Mouse (Mus musculus): Measurements from ENCODE around the gene Srcin1. TPM values are rescaled to one million over a fixed set of nuclear protein-coding genes. Genes with fewer than 3 reads are reported as not detected.

Gene Srcin1
- polyA plus RNA-seq, 1 experiment: 47.1 TPM

GRCm38 (mm10) chr11:97502846-97503245, 73.1 kb downstream of the Srcin1 start:
- no peaks in the 10 kb centered on the region for H3K27me3 ChIP-seq (ENCODE audit: control insufficient read depth, insufficient read depth, low read length)

GRCm38 (mm10) chr11:97502383-97502782, 73.6 kb downstream of the Srcin1 start:
- Histone ChIP-seq H3K36me3 (ENCODE audit: control insufficient read depth, insufficient read depth, low read length) (no peaks in the 10 kb centered on the region), H3K27ac (ENCODE audit: control insufficient read depth, insufficient read depth, low read depth, low read length) (no peak overlapping the region), H3K27me3 (ENCODE audit: control insufficient read depth, insufficient read depth, low read length) (no peaks in the 10 kb centered on the region), H3K4me1 (ENCODE audit: control insufficient read depth, insufficient read depth, low read length) (peaks cover 11% of the 10 kb centered on the region), H3K4me3 (ENCODE audit: control insufficient read depth, low read depth, low read length) (no peak overlapping the region)
- no peak for TF ChIP-seq CTCF (IDR thresholded peaks at IDR 0.05; ENCODE audit: control insufficient read depth, insufficient read depth, insufficient replicate concordance, low read depth, low read length)
- TF ChIP-seq POLR2A (IDR thresholded peaks at IDR 0.05; ENCODE audit: control insufficient read depth, low read depth, low read length): no peak

More at GRCm38 (mm10) chr11:97502846-97503245, 73.1 kb downstream of the Srcin1 start:
- Histone ChIP-seq H3K27ac (ENCODE audit: control insufficient read depth, insufficient read depth, low read depth, low read length) (no peak overlapping the region), H3K4me3 (ENCODE audit: control insufficient read depth, low read depth, low read length) (no peak overlapping the region), H3K36me3 (ENCODE audit: control insufficient read depth, insufficient read depth, low read length) (no peaks in the 10 kb centered on the region), H3K4me1 (ENCODE audit: control insufficient read depth, insufficient read depth, low read length) (peaks cover 11% of the 10 kb centered on the region)
- no peak for TF ChIP-seq POLR2A (IDR thresholded peaks at IDR 0.05; ENCODE audit: control insufficient read depth, low read depth, low read length)
- no peak for TF ChIP-seq CTCF (IDR thresholded peaks at IDR 0.05; ENCODE audit: control insufficient read depth, insufficient read depth, insufficient replicate concordance, low read depth, low read length)

- H3K4me1 ChIP-seq (ENCODE audit: control insufficient read depth, insufficient read depth, low read length): peaks cover 11% of the 10 kb centered on the region
- TF ChIP-seq POLR2A (IDR thresholded peaks at IDR 0.05; ENCODE audit: control insufficient read depth, low read depth, low read length) (no peak), CTCF (IDR thresholded peaks at IDR 0.05; ENCODE audit: control insufficient read depth, insufficient read depth, insufficient replicate concordance, low read depth, low read length) (no peak)
- H3K36me3 ChIP-seq (ENCODE audit: control insufficient read depth, insufficient read depth, low read length): no peaks in the 10 kb centered on the region
- no peaks in the 10 kb centered on the region for H3K27me3 ChIP-seq (ENCODE audit: control insufficient read depth, insufficient read depth, low read length)
- no peak overlapping the region for H3K27ac ChIP-seq (ENCODE audit: control insufficient read depth, insufficient read depth, low read depth, low read length)
- H3K4me3 ChIP-seq (ENCODE audit: control insufficient read depth, low read depth, low read length): peak overlapping the region; percentile 76
Measured at GRCm38 (mm10) chr11:97500720-97501448, 75.1 kb downstream of the Srcin1 start.

DNA sequence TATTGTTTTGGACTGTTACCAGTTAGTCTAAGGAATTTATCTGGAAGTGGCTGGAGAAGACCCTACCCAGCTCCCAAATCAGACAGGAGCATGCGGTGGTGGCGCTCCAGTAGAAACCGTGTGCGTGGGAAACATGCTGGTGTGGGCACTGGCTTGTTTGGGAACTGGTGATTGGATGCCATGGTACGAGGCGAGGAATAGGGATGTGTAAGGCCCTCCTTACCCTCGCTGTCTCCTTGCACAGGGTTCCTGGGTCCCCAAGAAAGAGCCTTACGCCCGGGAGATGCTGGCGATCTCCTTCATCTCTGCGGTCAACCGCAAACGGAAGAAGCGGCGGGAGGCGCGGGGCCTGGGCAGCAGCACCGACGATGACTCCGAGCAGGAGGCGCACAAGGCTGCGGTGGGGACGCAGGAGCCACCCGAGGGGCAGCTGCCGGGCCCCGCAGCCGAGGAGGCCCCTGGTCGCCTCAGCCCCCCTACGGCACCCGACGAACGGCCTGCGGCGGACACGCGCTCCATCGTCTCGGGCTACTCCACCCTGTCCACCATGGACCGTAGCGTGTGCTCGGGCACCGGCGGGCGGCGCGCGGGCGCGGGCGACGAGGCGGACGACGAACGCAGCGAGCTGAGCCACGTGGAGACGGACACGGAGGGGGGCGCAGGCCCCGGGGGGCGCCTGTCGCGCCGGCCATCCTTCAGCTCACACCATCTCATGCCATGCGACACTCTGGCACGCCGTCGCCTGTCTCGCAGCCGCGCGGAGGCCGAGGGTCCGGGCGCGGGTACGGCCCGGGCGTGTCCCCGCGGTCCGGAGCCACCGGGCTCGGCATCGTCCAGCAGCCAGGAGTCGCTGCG, 75.9 kb downstream of the Srcin1 start, which contains the start of gene 4933428G20Rik:
Gene 4933428G20Rik, minus strand, starts transcription at position 476 of the 855 bp plus-strand sequence.
- H3K4me1 ChIP-seq (ENCODE audit: control insufficient read depth, insufficient read depth, low read length): peaks cover 11% of the 10 kb centered on the region
- no peak for TF ChIP-seq POLR2A (IDR thresholded peaks at IDR 0.05; ENCODE audit: control insufficient read depth, low read depth, low read length)
- no peak for TF ChIP-seq CTCF (IDR thresholded peaks at IDR 0.05; ENCODE audit: control insufficient read depth, insufficient read depth, insufficient replicate concordance, low read depth, low read length)
- H3K4me3 ChIP-seq (ENCODE audit: control insufficient read depth, low read depth, low read length): peak within 1 kb of the TSS; percentile 76
- no peaks in the 10 kb centered on the region for H3K36me3 ChIP-seq (ENCODE audit: control insufficient read depth, insufficient read depth, low read length)
- H3K27me3 ChIP-seq (ENCODE audit: control insufficient read depth, insufficient read depth, low read length): no peaks in the 10 kb centered on the region
- peak within 1 kb of the TSS; percentile 23; the same call in 1 of the 2 replicates for H3K27ac ChIP-seq (ENCODE audit: control insufficient read depth, insufficient read depth, low read depth, low read length)

GRCm38 (mm10) chr11:97497543-97497942, 78.4 kb downstream of the Srcin1 start:
- H3K4me1 ChIP-seq (ENCODE audit: control insufficient read depth, insufficient read depth, low read length): peaks cover 11% of the 10 kb centered on the region
- no peaks in the 10 kb centered on the region for H3K27me3 ChIP-seq (ENCODE audit: control insufficient read depth, insufficient read depth, low read length)
- no peak overlapping the region for H3K4me3 ChIP-seq (ENCODE audit: control insufficient read depth, low read depth, low read length)
- H3K36me3 ChIP-seq (ENCODE audit: control insufficient read depth, insufficient read depth, low read length): no peaks in the 10 kb centered on the region
- no peak overlapping the region for H3K27ac ChIP-seq (ENCODE audit: control insufficient read depth, insufficient read depth, low read depth, low read length)
- no peak for TF ChIP-seq POLR2A (IDR thresholded peaks at IDR 0.05; ENCODE audit: control insufficient read depth, low read depth, low read length)
- no peak for TF ChIP-seq CTCF (IDR thresholded peaks at IDR 0.05; ENCODE audit: control insufficient read depth, insufficient read depth, insufficient replicate concordance, low read depth, low read length)

DNA sequence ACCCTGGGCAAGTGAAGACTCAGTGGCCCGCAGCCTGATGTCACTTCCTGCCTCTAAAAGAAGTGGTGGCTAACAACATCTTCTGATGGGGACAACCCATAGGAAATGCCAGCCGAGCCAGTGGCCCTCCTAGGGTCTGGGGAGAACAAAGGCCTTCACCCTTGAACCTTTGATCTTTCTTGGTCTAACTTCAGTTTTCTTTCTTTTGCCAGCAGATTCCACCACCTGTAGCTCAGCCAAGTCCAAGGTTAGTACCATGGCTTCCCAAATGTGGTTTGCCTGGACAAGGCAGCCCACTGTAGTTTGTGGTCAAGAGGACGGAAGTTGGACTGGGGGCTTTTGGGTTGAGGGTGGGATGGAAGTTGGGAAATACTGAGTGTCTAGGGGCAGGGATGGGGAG, 83.2 kb downstream of the Srcin1 start:
- TF ChIP-seq CTCF (IDR thresholded peaks at IDR 0.05; ENCODE audit: control insufficient read depth, insufficient read depth, insufficient replicate concordance, low read depth, low read length): no peak
- no peak for TF ChIP-seq POLR2A (IDR thresholded peaks at IDR 0.05; ENCODE audit: control insufficient read depth, low read depth, low read length)
- Histone ChIP-seq H3K36me3 (ENCODE audit: control insufficient read depth, insufficient read depth, low read length) (no peaks in the 10 kb centered on the region), H3K27ac (ENCODE audit: control insufficient read depth, insufficient read depth, low read depth, low read length) (no peak overlapping the region), H3K4me3 (ENCODE audit: control insufficient read depth, low read depth, low read length) (no peak overlapping the region), H3K4me1 (ENCODE audit: control insufficient read depth, insufficient read depth, low read length) (no peaks in the 10 kb centered on the region), H3K27me3 (ENCODE audit: control insufficient read depth, insufficient read depth, low read length) (no peaks in the 10 kb centered on the region)

- Histone ChIP-seq H3K4me3 (ENCODE audit: control insufficient read depth, low read depth, low read length) (no peak overlapping the region), H3K36me3 (ENCODE audit: control insufficient read depth, insufficient read depth, low read length) (no peaks in the 10 kb centered on the region), H3K4me1 (ENCODE audit: control insufficient read depth, insufficient read depth, low read length) (no peaks in the 10 kb centered on the region), H3K27me3 (ENCODE audit: control insufficient read depth, insufficient read depth, low read length) (no peaks in the 10 kb centered on the region), H3K27ac (ENCODE audit: control insufficient read depth, insufficient read depth, low read depth, low read length) (no peak overlapping the region)
- TF ChIP-seq POLR2A (IDR thresholded peaks at IDR 0.05; ENCODE audit: control insufficient read depth, low read depth, low read length): no peak
- TF ChIP-seq CTCF (IDR thresholded peaks at IDR 0.05; ENCODE audit: control insufficient read depth, insufficient read depth, insufficient replicate concordance, low read depth, low read length): no peak
Measured at GRCm38 (mm10) chr11:97491640-97492039, 84.3 kb downstream of the Srcin1 start.

Measured in testis, adult 2 months (tissue).